Mouse (Mus musculus) layer of hippocampus, postnatal 14 days (tissue): ENCODE results near the gene 2410004B18Rik. TPM values are rescaled to one million over a fixed set of nuclear protein-coding genes. Genes with fewer than 3 reads are reported as not detected.

ENCODE experiments used
- total RNA-seq, 2 experiments: library from RNA; stranded (reverse); gene quantifications; 2 replicates each; pipeline ENCODE4 v1.2.3; 2021

The 2410004B18Rik gene
- total RNA-seq, 2 experiments from 2014 or later = 38.1 to 40.3 TPM

Other genes with a start within 250 kb of the 2410004B18Rik start
- gene Ddah1, start 179.3 kb upstream of the 2410004B18Rik start, total RNA-seq = 10 to 100 TPM; 62.6 to 72.2 TPM
- 10 to 100 TPM; 14.9 to 15.6 TPM for gene Bcl10, start 15.2 kb upstream of the 2410004B18Rik start, total RNA-seq
- gene Syde2, start 49.9 kb downstream of the 2410004B18Rik start, total RNA-seq = 1 to 10 TPM; 4.4 to 5.0 TPM
- 1 to 10 TPM; 1.0 to 3.0 TPM for gene Wdr63, start 170.1 kb downstream of the 2410004B18Rik start, total RNA-seq
- under 1 TPM in 1 of 2 experiments, not detected in 1; 0.16 TPM for gene Mcoln3, start 179.4 kb downstream of the 2410004B18Rik start, total RNA-seq
- gene Mcoln2, start 211.8 kb downstream of the 2410004B18Rik start, total RNA-seq = not detected